Mouse (Mus musculus) layer of hippocampus, postnatal 14 days (tissue): ENCODE measurements at regions not wholly inside any gene's neighbourhood (a gene's known extent, or its start where the extent isn't known, plus 50 kb on each side); places are given as distances from the start of the nearest gene placed in this dataset.
A peak's percentile ranks its signal among the peaks of the same experiment; 100 is the strongest.

Experiments
- DNase-seq, 2 experiments: peaks; one replicate each; pipeline ENCODE4 v3.0.0; 2021 to 2022; ENCODE audit warnings: low spot score in 2 of 2, mixed read lengths in 1 of 2

GRCm38 (mm10) chr9:61315371-61316298 is 56.5 kb upstream of the Tle3 start:
- peak; percentile 15 to 54 for DNase-seq

- no peak for DNase-seq
Observed at GRCm38 (mm10) chr9:61316442-61316841, 55.7 kb upstream of the Tle3 start.

- DNase-seq: no peak
Observed at GRCm38 (mm10) chr9:61319721-61320120, 52.4 kb upstream of the Tle3 start.

DNA sequence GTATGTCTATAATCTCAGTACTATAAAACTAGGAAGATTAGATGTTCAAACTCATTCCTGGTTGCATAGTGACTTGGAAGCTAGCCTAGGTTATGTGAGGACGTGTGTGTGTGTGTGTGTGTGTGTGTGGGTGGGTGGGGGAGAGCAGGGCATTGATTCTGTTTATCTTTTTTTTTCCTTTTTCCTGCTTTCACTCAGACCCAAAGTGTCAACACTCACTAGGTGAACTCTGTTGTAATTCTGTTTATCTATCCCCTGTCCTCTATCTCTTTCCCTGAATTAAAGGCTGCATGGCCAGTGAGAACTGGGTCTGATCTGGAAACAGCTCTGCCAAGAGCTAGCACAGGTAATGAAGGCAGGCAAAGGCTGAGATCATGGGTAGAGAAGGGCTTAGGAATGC is 50.9 kb upstream of the Tle3 start:
- DNase-seq: no peak

GRCm38 (mm10) chr9:61321825-61322224 is 50.3 kb upstream of the Tle3 start:
- DNase-seq: no peak

DNA sequence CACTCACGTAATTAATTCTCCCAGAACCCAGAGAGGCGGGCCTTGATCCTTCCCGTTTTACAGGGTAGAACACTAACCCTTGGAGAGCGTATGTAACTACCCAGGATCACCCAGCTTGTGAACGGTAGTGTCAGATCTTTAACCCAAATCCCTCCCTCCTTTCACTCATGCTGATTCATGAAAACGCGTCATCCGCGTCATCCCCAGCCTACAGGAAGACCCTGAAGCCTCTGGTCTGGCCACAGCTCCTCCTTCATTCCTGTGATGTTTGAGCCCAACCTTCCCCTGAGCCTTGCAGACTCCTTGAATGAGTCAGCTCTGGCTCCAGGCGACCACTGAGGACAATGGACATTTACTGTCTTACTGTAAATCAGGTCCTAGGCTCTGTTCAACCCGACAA is 49.8 kb upstream of the Tle3 start:
- no peak for DNase-seq
